Mouse (Mus musculus) lung, adult 2 months (tissue): ENCODE data around the gene Smndc1.

ENCODE experiments used
- CTCF ChIP-seq: fragments of 200-500 bp; IDR thresholded peaks from 2 replicates; pipeline ENCODE4 v1.5.1; 2011; ENCODE audit warnings: mild to moderate bottlenecking, low read length, control low read depth; ENCODE audit not compliant: insufficient read depth
- POLR2A ChIP-seq: fragments of 200-500 bp; IDR thresholded peaks from 2 replicates; pipeline ENCODE4 v1.6.1; 2011; ENCODE audit warnings: low read depth, mild to moderate bottlenecking, control low read depth, low read length, borderline replicate concordance; ENCODE audit errors: extremely low read depth

GRCm38 (mm10) chr19:53421583-53422188, 31.3 kb upstream of the Smndc1 start:
- TF ChIP-seq POLR2A (no peak), CTCF (no peak)
